Mouse (Mus musculus) midbrain, postnatal 0 days (tissue): ENCODE results near the gene H2-T3. TPM values are rescaled to one million over a fixed set of nuclear protein-coding genes. Genes with fewer than 3 reads are reported as not detected.
"Not testable (repeated sequence)": the region's sequence is repeated elsewhere in the genome, so short reads cannot be mapped to it uniquely, and the experiment has no call there.

Experiments
- ATAC-seq: fragments of 200-750 bp; cut with Nextera tagmentation; 2 replicates; pipeline ENCODE4 v1.8.0; 2017; ENCODE audit warnings: moderate number of reproducible peaks, mild to moderate bottlenecking, moderate TSS enrichment, moderate library complexity; ENCODE audit not compliant: low FRiP score
- DNase-seq: peaks from one replicate; pipeline ENCODE4 v3.0.0-alpha.2; 2015; ENCODE audit warnings: low spot score
- H3K27ac ChIP-seq: fragments of 300-500 bp; sonication (generic); 2 replicates; pipeline ENCODE4 v1.5.1; 2014; ENCODE audit warnings: low read depth, mild to moderate bottlenecking, low read length, mixed read lengths
- H3K27me3 ChIP-seq: fragments of 300-500 bp; sonication (generic); 2 replicates; pipeline ENCODE4 v1.6.1; 2014; ENCODE audit warnings: low read length, control low read depth, mixed read lengths; ENCODE audit not compliant: insufficient read depth
- H3K36me3 ChIP-seq: fragments of 300-500 bp; sonication (generic); 2 replicates; pipeline ENCODE4 v1.6.1; 2014; ENCODE audit warnings: low read length, control low read depth, mixed read lengths; ENCODE audit not compliant: insufficient read depth
- H3K4me1 ChIP-seq: fragments of 300-500 bp; sonication (generic); 2 replicates; pipeline ENCODE4 v1.6.1; 2014; ENCODE audit warnings: mild to moderate bottlenecking, control low read depth, antibody characterized with exemption, low read length, mixed read lengths; ENCODE audit not compliant: insufficient read depth
- H3K4me2 ChIP-seq: fragments of 300-500 bp; sonication (generic); 2 replicates; pipeline ENCODE4 v1.6.1; 2014; ENCODE audit warnings: low read depth, mild to moderate bottlenecking, low read length, mixed read lengths; ENCODE audit not compliant: poor library complexity, severe bottlenecking
- H3K4me3 ChIP-seq: fragments of 300-500 bp; sonication (generic); 2 replicates; pipeline ENCODE4 v1.5.1; 2014; ENCODE audit warnings: low read depth, mild to moderate bottlenecking, low read length, moderate library complexity
- H3K9ac ChIP-seq: fragments of 300-500 bp; sonication (generic); replicated peaks from 2 replicates; pipeline ENCODE4 v1.6.1; 2014; ENCODE audit warnings: mild to moderate bottlenecking, low read length, moderate library complexity, mixed read lengths; ENCODE audit not compliant: poor library complexity, severe bottlenecking
- H3K9me3 ChIP-seq: fragments of 300-500 bp; sonication (generic); 2 replicates; pipeline ENCODE4 v1.6.1; 2016; ENCODE audit warnings: low read length, control low read depth
- CTCF ChIP-seq: IDR thresholded peaks from 2 replicates; pipeline ENCODE4 v1.5.1; 2016; ENCODE audit warnings: antibody characterized with exemption, mild to moderate bottlenecking
- WGBS: fragments of 180-500 bp; shearing (Covaris S2); extraction: QIAGEN DNeasy Blood & Tissue Kit; methylation state at CpG from one replicate; pipeline ENCODE4 v1.1.7; 2014; 5-methylcytosine and 5-hydroxymethylcytosine counted together
- polyA plus RNA-seq: library from polyadenylated mRNA; unstranded; fragments of >200 nt; fragmentation: Nextera tagmentation; extraction: Ambion mirVana; gene quantifications from 2 replicates; pipeline ENCODE4 v1.2.1, GENCODE M21; 2015
- total RNA-seq: library from RNA; depleted of rRNA; stranded (reverse); fragments of >200 nt; gene quantifications from 2 replicates; pipeline ENCODE4 v1.2.3, GENCODE M21; 2014

H2-T3 gene
- total and polyA plus RNA-seq, 2 experiments from 2014 or later, result not detected

- Histone ChIP-seq H3K27ac (no peak overlapping the region), H3K9me3 (no peaks in the 10 kb centered on the region), H3K9ac (no peak overlapping the region), H3K4me2 (no peak overlapping the region), H3K4me1 (no peaks in the 10 kb centered on the region), H3K27me3 (peaks cover 30% of the 10 kb centered on the region), H3K36me3 (no peaks in the 10 kb centered on the region), H3K4me3 (no peak overlapping the region)
- WGBS, result 52% methylated on average over 1 of the region's 1 CpGs
- DNase-seq (no peak), ATAC-seq (no peak)
- TF ChIP-seq CTCF, result no peak
Measured at GRCm38 (mm10) chr17:36170287-36170814, 19.7 kb downstream of the H2-T3 start.

GRCm38 (mm10) chr17:36169753-36170152 is 20.3 kb downstream of the H2-T3 start:
- no peak for DNase-seq
- no peak for ATAC-seq
- Histone ChIP-seq H3K27me3 (peaks cover 36% of the 10 kb centered on the region), H3K4me1 (no peaks in the 10 kb centered on the region), H3K27ac (no peak overlapping the region), H3K9ac (no peak overlapping the region), H3K4me3 (no peak overlapping the region), H3K4me2 (no peak overlapping the region), H3K36me3 (no peaks in the 10 kb centered on the region), H3K9me3 (no peaks in the 10 kb centered on the region)
- TF ChIP-seq CTCF, result no peak

GRCm38 (mm10) chr17:36169094-36169493 is 21.0 kb downstream of the H2-T3 start:
- peaks cover 42% of the 10 kb centered on the region for H3K27me3 ChIP-seq
- H3K9me3 ChIP-seq, H3K27ac ChIP-seq, ATAC-seq, DNase-seq, H3K4me2 ChIP-seq, H3K36me3 ChIP-seq, H3K4me3 ChIP-seq, H3K9ac ChIP-seq, H3K4me1 ChIP-seq: not testable (repeated sequence)
- WGBS, result no CpG with 5 or more reads among the region's 1 CpGs

GRCm38 (mm10) chr17:36168039-36168652 is 21.9 kb downstream of the H2-T3 start, which contains the start of gene Gm8909:
Gene Gm8909, minus strand, starts transcription at chr17:36168537.
- Histone ChIP-seq H3K9ac (no peak within 1 kb of the TSS), H3K9me3 (no peaks in the 10 kb centered on the region), H3K27ac (no peak within 1 kb of the TSS), H3K36me3 (no peaks in the 10 kb centered on the region), H3K4me3 (peak within 1 kb of the TSS; percentile 16), H3K4me1 (no peaks in the 10 kb centered on the region), H3K4me2 (peak within 1 kb of the TSS; percentile 30), H3K27me3 (peaks cover 45% of the 10 kb centered on the region)
- DNase-seq (no peak), ATAC-seq (no peak)
- TF ChIP-seq CTCF, result no peak
- 1% methylated on average over 57 of the region's 63 CpGs for WGBS

GRCm38 (mm10) chr17:36167306-36168038 is 22.6 kb downstream of the H2-T3 start:
- ATAC-seq (no peak), DNase-seq (no peak)
- TF ChIP-seq CTCF, result no peak
- H3K4me1 ChIP-seq, result no peaks in the 10 kb centered on the region
- H3K9me3 ChIP-seq, result no peaks in the 10 kb centered on the region
- no peak overlapping the region for H3K9ac ChIP-seq
- H3K4me2 ChIP-seq, result peak overlapping the region; percentile 30
- H3K27me3 ChIP-seq, result peaks cover 46% of the 10 kb centered on the region
- H3K27ac ChIP-seq, result no peak overlapping the region
- H3K4me3 ChIP-seq, result peak overlapping the region; percentile 16
- no peaks in the 10 kb centered on the region for H3K36me3 ChIP-seq
- 2% methylated on average over 43 of the region's 51 CpGs for WGBS

- WGBS, result 13% methylated on average over 2 of the region's 2 CpGs
- not testable (repeated sequence) for H3K4me2 ChIP-seq, H3K9me3 ChIP-seq, DNase-seq, ATAC-seq, H3K27ac ChIP-seq, H3K4me3 ChIP-seq, H3K36me3 ChIP-seq, H3K4me1 ChIP-seq, H3K9ac ChIP-seq
- peaks cover 52% of the 10 kb centered on the region for H3K27me3 ChIP-seq
Measured at GRCm38 (mm10) chr17:36166901-36167300, 23.2 kb downstream of the H2-T3 start.
